Mouse (Mus musculus) liver, adult 2 months (tissue): ENCODE measurements around the gene Taf8.

Experiments used
- CTCF ChIP-seq: fragments of 200-500 bp; IDR thresholded peaks from 2 replicates; pipeline ENCODE4 v1.5.1; 2011; ENCODE audit warnings: low read depth, low read length, control low read depth
- POLR2A ChIP-seq: fragments of 200-500 bp; IDR thresholded peaks from 2 replicates; pipeline ENCODE4 v1.6.1; 2011; ENCODE audit warnings: low read length, control low read depth; ENCODE audit not compliant: insufficient read depth; ENCODE audit errors: extremely low read depth

- TF ChIP-seq CTCF (no peak), POLR2A (no peak)
Observed at GRCm38 (mm10) chr17:47493653-47494052, 8.4 kb downstream of the Taf8 start.
